Mouse (Mus musculus): Measurements from ENCODE around the gene Tmem143.

- no peak for TF ChIP-seq ETS1 (conservative IDR thresholded peaks at IDR 0.05; ENCODE audit: low read depth, low read length)
- no peak for TF ChIP-seq TBP (conservative IDR thresholded peaks at IDR 0.05; ENCODE audit: low read depth, low read length)
- TF ChIP-seq USF2 (conservative IDR thresholded peaks at IDR 0.05; ENCODE audit: low read depth, low read length): no peak
- no peak for TF ChIP-seq EP300 (IDR thresholded peaks at IDR 0.05; ENCODE audit: low read length)
- TF ChIP-seq MAFK (IDR thresholded peaks at IDR 0.05; ENCODE audit: insufficient replicate concordance, low read length): no peak
- TF ChIP-seq IRF4 (IDR thresholded peaks at IDR 0.05; ENCODE audit: low read depth, low read length): no peak
- no peak for TF ChIP-seq CTCF (conservative IDR thresholded peaks at IDR 0.05 in 1 of 2, IDR thresholded peaks at IDR 0.05 in 1 of 2; ENCODE audit: low read depth in 2 of 2, low read length in 2 of 2)
- no peak for TF ChIP-seq MYC (IDR thresholded peaks at IDR 0.05; ENCODE audit: low read depth, low read length)
- TF ChIP-seq CHD2 (IDR thresholded peaks at IDR 0.05; ENCODE audit: low read length): no peak
- no peak for TF ChIP-seq CHD1 (IDR thresholded peaks at IDR 0.05; ENCODE audit: low read depth, low read length)
- no peak for TF ChIP-seq POLR2A (IDR thresholded peaks at IDR 0.05; ENCODE audit: low read depth, low read length)
Observed at GRCm38 (mm10) chr7:45914067-45914466, 17.3 kb downstream of the Tmem143 start.

Measured in CH12.LX (cell line).